Mouse (Mus musculus) limb, embryonic 10.5 days (tissue): ENCODE results near the gene Aggf1. TPM values are rescaled to one million over a fixed set of nuclear protein-coding genes. Genes with fewer than 3 reads are reported as not detected.
A peak's percentile ranks its signal among the peaks of the same experiment; 100 is the strongest.
"Not testable (repeated sequence)": the region's sequence is repeated elsewhere in the genome, so short reads cannot be mapped to it uniquely, and the experiment has no call there.

ENCODE experiments used
- DNase-seq: peaks from one replicate; pipeline ENCODE4 v3.0.0-alpha.2; 2017; ENCODE audit warnings: low spot score
- H3K27ac ChIP-seq: fragments of 300-500 bp; sonication (generic); 2 replicates; pipeline ENCODE4 v1.5.1; 2016; ENCODE audit warnings: mild to moderate bottlenecking
- H3K27me3 ChIP-seq: fragments of 300-500 bp; sonication (generic); 2 replicates; pipeline ENCODE4 v1.6.1; 2016; ENCODE audit warnings: low read depth, mild to moderate bottlenecking; ENCODE audit not compliant: poor library complexity, severe bottlenecking
- H3K36me3 ChIP-seq: fragments of 300-500 bp; sonication (generic); 2 replicates; pipeline ENCODE4 v1.6.1; 2016; ENCODE audit warnings: mild to moderate bottlenecking, moderate library complexity
- H3K4me1 ChIP-seq: fragments of 300-500 bp; sonication (generic); 2 replicates; pipeline ENCODE4 v1.6.1; 2016
- H3K4me3 ChIP-seq: fragments of 300-500 bp; sonication (generic); 2 replicates; pipeline ENCODE4 v1.5.1; 2016; ENCODE audit warnings: mild to moderate bottlenecking, moderate library complexity
- H3K9me3 ChIP-seq: fragments of 300-500 bp; sonication (generic); replicated peaks from 2 replicates; pipeline ENCODE4 v1.6.1; 2016; ENCODE audit warnings: mild to moderate bottlenecking
- WGBS: fragments of 180-500 bp; shearing (Covaris S2); methylation state at CpG from one replicate; pipeline ENCODE4 v1.1.7; 2016; 5-methylcytosine and 5-hydroxymethylcytosine counted together
- polyA plus RNA-seq: library from polyadenylated mRNA; unstranded; fragments of >200 nt; fragmentation: Nextera tagmentation; extraction: Ambion mirVana; gene quantifications from 2 replicates; pipeline ENCODE4 v1.2.1, GENCODE M21; 2016

Gene Aggf1
- polyA plus RNA-seq = 38.9 and 44.6 TPM in 2 replicates

GRCm38 (mm10) chr13:95374701-95375553 is at the start of gene Aggf1:
Gene Aggf1, minus strand, starts transcription at chr13:95375352.
- peaks cover 13% of the 10 kb centered on the region for H3K36me3 ChIP-seq
- peak; percentile 89 for DNase-seq
- H3K4me1 ChIP-seq = peaks cover 13% of the 10 kb centered on the region
- H3K9me3 ChIP-seq = no peaks in the 10 kb centered on the region
- WGBS = under 1% methylated on average over 86 of the region's 86 CpGs
- H3K4me3 ChIP-seq = peak within 1 kb of the TSS; percentile 93
- H3K27me3 ChIP-seq = no peaks in the 10 kb centered on the region
- peak within 1 kb of the TSS; percentile 87 for H3K27ac ChIP-seq

GRCm38 (mm10) chr13:95424932-95425331 is 49.8 kb upstream of the Aggf1 start:
- WGBS = 88% methylated on average over 7 of the region's 7 CpGs

DNA sequence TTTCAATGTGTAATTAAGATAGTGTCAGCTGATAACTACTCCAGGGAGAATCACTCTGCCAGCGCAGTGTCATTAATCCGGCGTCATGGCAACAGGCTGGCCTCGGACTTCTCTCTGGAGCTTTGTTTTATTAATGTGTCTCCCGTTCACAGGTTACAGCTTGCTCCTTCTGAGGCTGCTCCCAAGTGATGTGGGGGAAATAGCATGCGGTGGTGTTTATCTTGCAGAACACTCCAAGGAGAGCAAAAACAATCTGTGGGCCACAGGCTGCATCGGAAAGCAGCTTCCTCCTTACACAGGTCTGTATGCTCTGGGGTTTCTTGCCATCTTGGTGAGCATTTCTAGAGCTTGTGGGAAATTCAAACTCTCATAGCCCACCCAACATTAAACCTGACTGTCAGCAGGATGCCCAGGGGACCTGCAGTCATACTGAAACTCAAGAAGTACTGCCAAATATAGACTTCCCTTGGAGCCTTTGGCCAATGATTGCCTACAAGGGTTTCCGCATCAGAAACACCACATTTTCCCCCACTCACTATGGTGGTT is 44.1 kb upstream of the Aggf1 start:
- 37% methylated on average over 8 of the region's 8 CpGs for WGBS
- Histone ChIP-seq H3K27me3 (0 out of 2 replicates have a peak, but pooled peaks cover 10% of the 10 kb centered on the region), H3K4me3 (no peak overlapping the region), H3K4me1 (peaks cover 7% of the 10 kb centered on the region), H3K9me3 (no peaks in the 10 kb centered on the region), H3K27ac (no peak overlapping the region), H3K36me3 (no peaks in the 10 kb centered on the region)
- DNase-seq = no peak

More at GRCm38 (mm10) chr13:95424932-95425331, 49.8 kb upstream of the Aggf1 start:
- DNase-seq = no peak
- H3K36me3 ChIP-seq = no peaks in the 10 kb centered on the region
- no peaks in the 10 kb centered on the region for H3K27me3 ChIP-seq
- no peaks in the 10 kb centered on the region for H3K4me1 ChIP-seq
- H3K4me3 ChIP-seq = no peak overlapping the region
- H3K9me3 ChIP-seq = no peaks in the 10 kb centered on the region
- no peak overlapping the region for H3K27ac ChIP-seq

GRCm38 (mm10) chr13:95418575-95419203 is 43.5 kb upstream of the Aggf1 start:
- Histone ChIP-seq H3K27me3 (0 out of 2 replicates have a peak, but pooled peaks cover 10% of the 10 kb centered on the region), H3K4me3 (no peak overlapping the region), H3K9me3 (no peaks in the 10 kb centered on the region), H3K27ac (no peak overlapping the region), H3K36me3 (no peaks in the 10 kb centered on the region), H3K4me1 (peaks cover 7% of the 10 kb centered on the region)
- 70% methylated on average over 6 of the region's 6 CpGs for WGBS
- no peak for DNase-seq

GRCm38 (mm10) chr13:95412257-95412656 is 37.1 kb upstream of the Aggf1 start:
- no peaks in the 10 kb centered on the region for H3K9me3 ChIP-seq
- 42% methylated on average over 2 of the region's 2 CpGs for WGBS
- no peak overlapping the region for H3K4me3 ChIP-seq
- no peak for DNase-seq
- no peaks in the 10 kb centered on the region for H3K4me1 ChIP-seq
- no peaks in the 10 kb centered on the region for H3K36me3 ChIP-seq
- H3K27ac ChIP-seq = no peak overlapping the region
- no peaks in the 10 kb centered on the region for H3K27me3 ChIP-seq

DNA sequence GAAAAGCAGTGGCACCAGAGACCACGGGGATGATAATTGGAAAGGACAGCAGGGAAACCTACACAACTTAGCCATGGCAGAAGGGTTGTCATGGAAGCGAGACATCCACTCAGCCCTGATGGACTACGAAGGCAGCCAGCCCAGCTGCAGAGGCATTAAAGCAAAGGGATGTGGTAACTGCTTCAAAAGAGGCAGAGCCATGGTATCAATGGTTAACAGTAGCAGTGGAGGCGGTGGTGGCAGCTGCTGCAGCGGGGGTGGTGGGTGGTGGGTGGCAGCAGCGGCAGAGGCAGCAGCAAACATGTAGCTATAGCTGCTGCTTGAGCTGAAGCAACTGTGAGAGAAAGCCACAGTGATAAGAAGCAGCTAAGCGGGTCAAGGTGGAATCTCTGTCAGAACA is 18.1 kb upstream of the Aggf1 start:
- H3K4me3 ChIP-seq = no peak overlapping the region
- peaks cover 2% of the 10 kb centered on the region; the same call in 1 of the 2 replicates for H3K9me3 ChIP-seq
- H3K27ac ChIP-seq = no peak overlapping the region
- no peaks in the 10 kb centered on the region for H3K4me1 ChIP-seq
- no peaks in the 10 kb centered on the region for H3K36me3 ChIP-seq
- no peak for DNase-seq
- WGBS = 91% methylated on average over 7 of the region's 7 CpGs
- no peaks in the 10 kb centered on the region for H3K27me3 ChIP-seq

GRCm38 (mm10) chr13:95389866-95390865 is 15.0 kb upstream of the Aggf1 start:
- no peak overlapping the region; the same call in 1 of the 2 replicates for H3K27ac ChIP-seq
- H3K4me1 ChIP-seq = no peaks in the 10 kb centered on the region
- H3K9me3 ChIP-seq = no peaks in the 10 kb centered on the region
- no peaks in the 10 kb centered on the region for H3K36me3 ChIP-seq
- H3K4me3 ChIP-seq = no peak overlapping the region; the same call in 1 of the 2 replicates
- DNase-seq = peak; percentile 85
- no peaks in the 10 kb centered on the region for H3K27me3 ChIP-seq
- 36% methylated on average over 24 of the region's 24 CpGs for WGBS

GRCm38 (mm10) chr13:95388226-95388625 is 13.1 kb upstream of the Aggf1 start:
- WGBS = 83% methylated on average over 5 of the region's 5 CpGs
- Histone ChIP-seq H3K4me3 (no peak overlapping the region), H3K4me1 (no peaks in the 10 kb centered on the region)

GRCm38 (mm10) chr13:95382418-95382817 is 7.3 kb upstream of the Aggf1 start:
- 83% methylated on average over 5 of the region's 5 CpGs for WGBS
- DNase-seq = no peak
- no peaks in the 10 kb centered on the region for H3K4me1 ChIP-seq
- no peaks in the 10 kb centered on the region for H3K9me3 ChIP-seq
- no peak overlapping the region for H3K4me3 ChIP-seq
- H3K27ac ChIP-seq = no peak overlapping the region
- H3K27me3 ChIP-seq = no peaks in the 10 kb centered on the region
- no peaks in the 10 kb centered on the region for H3K36me3 ChIP-seq

More at GRCm38 (mm10) chr13:95388226-95388625, 13.1 kb upstream of the Aggf1 start:
- Histone ChIP-seq H3K27ac (no peak overlapping the region), H3K27me3 (no peaks in the 10 kb centered on the region), H3K36me3 (no peaks in the 10 kb centered on the region), H3K9me3 (no peaks in the 10 kb centered on the region)
- no peak for DNase-seq

DNA sequence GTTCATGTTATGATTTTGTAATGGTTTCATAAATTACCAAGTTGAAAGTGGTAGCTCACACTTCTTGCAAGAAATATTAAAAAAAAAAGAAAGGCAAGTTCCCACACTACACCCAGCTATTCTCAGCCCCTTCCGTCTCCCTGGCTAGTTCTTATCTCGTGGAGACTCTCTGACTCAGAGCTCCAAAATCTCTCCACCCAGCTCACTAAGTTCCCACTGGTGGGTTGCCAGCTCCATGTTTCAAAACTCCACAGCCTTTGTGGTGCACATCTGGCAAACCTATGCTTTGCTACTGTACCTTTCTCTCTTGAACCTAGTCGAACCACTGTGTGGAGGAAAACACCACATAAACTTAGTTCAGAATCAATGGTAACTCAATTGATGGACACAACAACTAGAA is 3.5 kb upstream of the Aggf1 start:
- Histone ChIP-seq H3K4me3 (no peak overlapping the region), H3K9me3 (no peaks in the 10 kb centered on the region), H3K36me3 (no peaks in the 10 kb centered on the region), H3K27me3 (no peaks in the 10 kb centered on the region), H3K4me1 (peaks cover 8% of the 10 kb centered on the region), H3K27ac (no peak overlapping the region)
- no peak for DNase-seq
- WGBS = 91% methylated on average over 3 of the region's 3 CpGs

GRCm38 (mm10) chr13:95376689-95377289 is 1.6 kb upstream of the Aggf1 start:
- H3K4me3 ChIP-seq, H3K36me3 ChIP-seq, DNase-seq, H3K27ac ChIP-seq, H3K27me3 ChIP-seq, H3K9me3 ChIP-seq: not testable (repeated sequence)
- WGBS = 94% methylated on average over 11 of the region's 11 CpGs
- peaks cover 13% of the 10 kb centered on the region for H3K4me1 ChIP-seq

DNA sequence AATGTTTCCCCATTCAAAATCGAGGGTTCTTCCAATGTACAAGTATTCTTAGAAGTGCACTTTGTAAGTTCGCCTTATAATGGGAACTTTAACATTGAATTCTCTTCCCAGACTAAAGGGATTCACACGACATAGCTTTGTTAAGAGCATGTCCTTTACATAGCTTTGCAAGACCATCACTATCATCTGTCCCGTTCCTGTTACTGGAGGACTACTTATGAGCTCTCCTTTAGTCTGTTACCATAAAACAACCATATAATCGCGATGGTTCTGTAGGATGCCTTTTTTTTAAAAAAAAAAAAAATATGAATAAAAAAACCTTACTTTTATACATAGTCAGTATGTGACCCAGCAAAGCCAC is 382 bp upstream of the Aggf1 start:
- Histone ChIP-seq H3K27ac (peak overlapping the region; percentile 87), H3K27me3 (no peaks in the 10 kb centered on the region), H3K4me1 (peaks cover 13% of the 10 kb centered on the region), H3K9me3 (no peaks in the 10 kb centered on the region), H3K36me3 (peaks cover 6% of the 10 kb centered on the region), H3K4me3 (peak overlapping the region; percentile 93)
- WGBS = 30% methylated on average over 6 of the region's 6 CpGs
- DNase-seq = no peak
